Mouse (Mus musculus) monocyte, adult 2 months (primary cell): ENCODE data around the gene Mfsd11.
"Not testable (repeated sequence)": the region's sequence is repeated elsewhere in the genome, so short reads cannot be mapped to it uniquely, and the experiment has no call there.

Experiments used
- DNase-seq, 2 experiments: peaks; one replicate each; pipeline ENCODE4 v3.0.0; 2022; ENCODE audit warnings: low spot score in 2 of 2, low read depth in 1 of 2

Mfsd11 gene

DNA sequence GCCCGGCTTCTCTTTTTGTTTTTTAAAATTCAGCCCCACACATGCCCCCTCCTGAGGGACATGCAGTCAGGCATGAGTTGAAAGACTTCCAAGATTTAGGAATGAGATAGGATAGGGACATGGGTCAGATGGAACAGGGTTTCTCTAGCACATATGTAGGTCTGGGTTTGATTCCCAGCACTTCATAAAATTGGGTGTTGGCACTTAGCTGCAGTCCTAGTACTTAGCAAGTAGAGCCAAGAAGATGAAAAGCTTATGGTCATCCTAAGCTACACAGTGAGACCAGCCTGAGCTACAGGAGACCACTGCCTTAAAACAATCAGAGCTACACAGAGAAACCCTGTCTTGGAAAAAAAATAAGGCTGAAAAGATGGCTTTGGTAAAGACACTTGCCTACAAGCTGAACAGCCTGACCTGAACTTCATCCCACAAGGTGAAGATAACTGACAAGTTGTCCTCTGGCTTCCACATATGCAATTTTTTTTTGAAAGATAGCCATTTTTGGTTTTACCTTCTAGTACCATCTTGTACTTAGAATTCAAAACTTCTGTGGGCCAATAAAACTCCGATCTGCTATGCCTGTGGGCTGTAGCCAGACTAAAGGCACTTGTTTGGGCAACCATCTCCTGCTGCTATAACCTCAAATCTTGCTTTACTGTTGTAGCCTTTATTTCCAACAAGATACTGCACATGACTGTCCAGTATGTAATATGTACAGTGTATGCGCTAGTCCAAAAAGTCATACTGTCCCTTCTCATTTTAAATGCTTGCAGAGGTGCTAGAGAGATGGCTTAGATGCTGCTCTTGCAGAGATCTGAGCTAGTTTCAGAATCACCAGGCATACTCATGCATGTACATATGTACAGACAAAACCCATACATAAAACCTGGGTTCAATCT lies 4.8 kb upstream of the Mfsd11 start:
- DNase-seq: no peak

DNA sequence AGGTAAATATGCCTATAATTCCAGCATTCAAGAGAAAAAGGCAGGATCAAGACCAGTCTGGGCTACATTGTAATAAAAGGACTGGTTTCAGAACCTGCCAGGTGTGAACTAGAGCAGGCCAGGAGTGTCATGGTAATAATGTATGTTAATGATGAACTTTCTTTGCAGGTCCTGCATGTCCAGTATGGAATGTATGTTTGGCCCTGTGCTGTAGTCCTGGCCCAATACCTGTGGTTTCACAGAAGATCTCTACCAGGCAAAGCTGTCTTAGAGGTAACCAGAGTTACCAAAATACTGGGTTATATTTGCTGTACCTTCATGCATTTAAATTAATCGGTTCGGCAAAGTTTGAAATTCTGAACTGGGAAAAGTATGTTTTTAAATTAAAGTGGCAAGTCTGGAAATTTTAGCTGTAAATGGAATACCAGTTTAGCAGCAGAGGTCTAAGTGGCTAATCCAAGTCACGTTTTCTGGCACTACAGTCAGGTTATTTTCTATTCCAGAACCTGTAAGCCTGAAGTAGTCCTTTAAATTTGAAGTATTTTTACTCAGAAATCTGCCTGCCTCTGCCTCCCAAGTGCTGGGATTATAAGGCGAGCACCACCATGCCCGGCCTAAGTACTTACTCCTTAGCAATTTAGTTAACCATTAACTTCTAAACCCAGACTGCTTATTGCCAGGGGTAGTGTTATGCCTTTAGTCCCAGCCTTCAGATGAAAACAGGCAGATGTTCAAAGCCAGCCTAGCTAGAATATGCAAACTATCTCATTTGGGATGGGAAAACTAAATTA lies 4.0 kb upstream of the Mfsd11 start:
- DNase-seq: no peak

DNA sequence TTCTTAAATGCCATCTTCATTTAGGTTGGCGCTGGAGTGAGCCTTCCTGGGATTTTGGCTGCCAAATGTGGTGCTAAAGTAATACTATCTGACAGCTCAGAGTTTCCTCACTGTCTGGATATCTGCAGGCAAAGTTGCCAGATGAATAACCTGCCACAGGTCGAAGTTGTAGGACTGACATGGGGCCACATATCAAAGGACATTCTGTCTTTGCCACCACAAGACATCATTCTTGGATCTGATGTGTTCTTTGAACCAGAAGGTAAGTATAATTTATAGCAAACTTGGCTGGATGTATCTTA lies 3.4 kb upstream of the Mfsd11 start:
- not testable (repeated sequence) for DNase-seq

DNA sequence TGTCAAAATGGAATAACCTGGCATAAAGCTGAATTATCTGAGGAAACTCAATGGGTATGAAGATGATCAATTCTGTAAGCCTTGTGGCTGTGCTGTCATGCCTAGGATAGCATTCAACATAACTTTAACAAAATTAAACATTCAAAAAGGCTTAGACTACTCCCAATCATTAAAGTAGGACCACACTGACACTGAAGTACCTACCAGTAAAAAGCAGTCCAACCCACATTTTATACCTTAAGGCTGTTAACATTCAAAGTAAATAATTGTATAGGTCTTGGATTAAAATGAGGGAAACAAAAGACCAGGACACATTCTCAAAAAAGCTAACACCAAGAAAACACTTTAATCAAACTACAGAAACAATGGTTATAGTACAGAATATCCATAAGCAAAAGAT lies 2.7 kb upstream of the Mfsd11 start:
- DNase-seq: no peak

DNA sequence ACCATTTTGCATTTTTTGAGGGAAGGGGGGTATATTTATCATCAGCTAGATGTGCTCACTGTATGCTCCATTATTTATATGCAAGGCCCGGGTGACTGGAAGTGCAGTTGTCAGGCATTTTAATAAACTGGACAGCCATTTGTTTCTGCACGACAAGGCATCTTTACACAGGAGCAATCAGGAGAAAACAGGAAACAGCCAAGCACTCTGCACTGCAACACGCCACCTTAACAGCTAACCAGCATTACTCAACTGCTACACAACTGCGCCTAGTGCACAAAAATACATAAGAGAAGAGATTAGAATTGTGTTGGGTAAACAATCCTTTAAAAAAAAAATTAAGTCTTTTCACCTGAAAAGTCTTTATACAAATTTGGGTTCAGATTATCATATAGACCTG lies 2.2 kb upstream of the Mfsd11 start:
- no peak for DNase-seq

DNA sequence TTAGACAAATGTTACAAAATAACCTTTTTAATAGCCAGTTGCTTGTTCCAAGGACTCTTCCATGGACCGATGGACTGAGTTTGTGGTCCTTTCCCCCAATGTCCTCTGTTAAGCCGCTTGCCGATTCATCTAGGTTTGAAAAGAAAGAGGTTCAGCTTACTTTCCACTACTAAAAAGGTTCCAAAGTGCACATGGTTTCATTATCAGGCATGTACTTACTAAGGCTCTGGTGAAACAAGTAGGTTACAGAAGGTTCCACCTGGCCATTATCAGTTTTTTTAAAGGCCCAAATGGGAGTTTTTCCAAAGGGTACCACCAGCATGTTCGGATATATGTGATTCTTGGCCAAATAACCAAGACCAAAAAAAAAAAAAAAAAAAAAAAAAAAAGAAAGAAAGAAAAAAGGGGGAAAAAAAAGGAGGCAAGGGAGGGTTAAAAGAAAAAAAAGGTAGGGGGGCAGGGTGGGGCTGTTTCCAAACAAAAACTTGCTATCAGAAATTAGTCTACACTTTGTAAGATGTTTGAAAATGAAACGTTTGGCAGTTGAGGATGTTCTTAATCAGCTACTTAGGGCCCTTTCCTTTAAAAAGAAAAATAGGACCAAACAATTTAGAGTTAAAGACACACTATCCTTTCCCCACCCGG lies 1.3 kb upstream of the Mfsd11 start:
- DNase-seq: no peak

DNA sequence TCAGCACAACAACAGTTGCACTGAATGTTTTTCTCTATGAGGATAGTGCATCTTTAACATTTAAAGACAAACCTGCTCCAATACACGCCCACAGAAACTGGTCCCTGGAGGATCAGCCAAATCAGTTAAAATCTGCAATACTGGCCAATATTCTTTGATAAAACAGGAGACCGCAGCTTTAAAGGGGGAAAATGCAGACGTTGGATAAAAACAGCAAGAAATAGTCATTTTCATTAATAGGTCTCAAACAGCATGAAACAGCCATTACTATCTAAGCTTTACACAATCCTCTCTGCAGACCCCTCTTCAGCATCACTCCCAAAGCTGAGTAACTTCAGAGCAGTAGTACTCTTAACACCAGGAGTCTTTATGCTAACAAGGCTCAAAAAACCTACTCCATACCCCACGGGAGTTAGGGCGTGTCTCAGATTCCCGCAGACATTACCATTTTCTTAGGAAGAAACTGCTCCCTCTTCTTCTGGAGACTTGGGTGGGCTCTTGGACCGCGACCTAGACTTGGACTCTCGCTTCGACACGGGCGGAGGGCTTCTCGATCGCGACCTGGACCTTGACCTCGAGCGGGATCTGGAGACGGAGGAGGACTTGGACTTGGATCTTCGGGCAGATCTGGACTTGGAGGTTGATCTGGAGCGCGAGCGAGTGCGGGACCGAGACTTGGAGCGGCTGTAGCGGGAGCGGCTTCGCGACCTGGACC lies 507 bp upstream of the Mfsd11 start:
- DNase-seq: no peak

DNA sequence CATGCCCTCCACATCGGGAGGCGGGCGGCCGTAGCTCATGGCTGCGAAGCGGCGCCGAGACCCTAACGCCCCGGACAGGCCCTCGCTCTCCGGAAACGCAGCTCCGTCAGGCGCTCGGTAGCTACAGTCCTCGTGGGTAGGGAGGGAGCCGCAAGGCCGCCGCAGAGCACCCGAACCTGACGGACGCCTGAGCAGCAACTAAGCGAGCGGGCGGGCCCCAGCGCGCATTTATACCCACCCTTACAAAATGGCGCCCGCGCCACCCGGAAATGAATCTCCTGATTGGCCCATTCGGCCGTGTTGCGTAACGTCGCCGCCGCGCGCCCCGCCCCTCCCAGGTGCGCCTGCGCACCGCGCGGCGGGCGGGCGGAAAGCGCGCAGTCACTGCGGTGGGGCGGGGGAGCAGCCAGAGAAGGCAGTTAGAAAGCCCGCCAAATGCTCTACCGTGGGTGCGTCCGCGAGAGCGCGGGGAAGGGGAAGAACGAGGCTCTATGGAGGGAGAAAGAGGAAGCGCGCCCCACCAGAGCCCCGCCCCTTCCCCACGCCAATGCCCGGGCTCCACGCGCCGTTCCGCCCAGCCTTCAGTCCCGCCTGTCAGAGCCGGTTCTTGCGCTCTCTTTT lies 761 bp downstream of the Mfsd11 start, which contains the start of gene Srsf2:
Srsf2 (minus strand) TSS at position 204 of the 621 bp plus-strand sequence.
- DNase-seq: peak; percentile 98

DNA sequence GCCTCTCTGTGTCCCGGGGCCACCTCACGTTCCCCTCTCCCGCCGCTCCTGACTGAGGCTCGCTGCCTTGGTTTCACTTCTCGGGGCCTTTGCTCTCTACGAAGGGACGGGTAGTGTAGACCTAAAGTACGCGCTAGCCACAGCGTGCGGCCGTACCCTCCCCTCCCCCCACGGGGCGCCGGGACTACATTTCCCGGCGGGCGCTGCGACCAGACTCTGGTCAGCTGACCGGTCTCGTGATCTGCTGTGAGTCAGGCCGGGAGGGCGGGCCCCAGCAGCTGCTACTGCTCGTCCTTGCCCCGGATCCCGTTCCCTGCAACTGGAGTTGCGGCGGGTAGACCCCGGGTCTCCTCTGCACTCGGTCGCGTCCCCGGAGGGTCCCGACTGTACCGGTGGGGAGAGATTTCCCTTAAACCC lies 1.3 kb downstream of the Mfsd11 start:
- peak; percentile 89 to 95 for DNase-seq

DNA sequence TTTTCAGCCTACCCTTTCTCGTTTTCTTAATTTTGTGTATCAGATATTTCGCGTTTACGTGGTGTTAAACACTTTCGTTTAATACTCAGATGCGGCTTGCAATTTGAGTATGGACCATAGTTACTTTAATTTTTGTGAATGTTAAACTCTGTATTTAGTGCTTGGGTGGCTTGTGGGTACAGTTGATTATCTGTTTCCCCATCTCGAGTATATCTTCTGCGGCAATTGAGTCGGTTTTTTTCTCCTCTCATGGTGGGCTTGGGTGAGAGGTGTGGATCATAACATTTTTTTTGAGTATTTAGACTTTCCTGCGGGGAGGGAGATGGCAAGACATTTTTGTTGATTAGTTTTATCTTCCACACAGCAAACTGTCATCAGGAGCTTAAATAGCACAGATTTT lies 2.0 kb downstream of the Mfsd11 start:
- no peak for DNase-seq

DNA sequence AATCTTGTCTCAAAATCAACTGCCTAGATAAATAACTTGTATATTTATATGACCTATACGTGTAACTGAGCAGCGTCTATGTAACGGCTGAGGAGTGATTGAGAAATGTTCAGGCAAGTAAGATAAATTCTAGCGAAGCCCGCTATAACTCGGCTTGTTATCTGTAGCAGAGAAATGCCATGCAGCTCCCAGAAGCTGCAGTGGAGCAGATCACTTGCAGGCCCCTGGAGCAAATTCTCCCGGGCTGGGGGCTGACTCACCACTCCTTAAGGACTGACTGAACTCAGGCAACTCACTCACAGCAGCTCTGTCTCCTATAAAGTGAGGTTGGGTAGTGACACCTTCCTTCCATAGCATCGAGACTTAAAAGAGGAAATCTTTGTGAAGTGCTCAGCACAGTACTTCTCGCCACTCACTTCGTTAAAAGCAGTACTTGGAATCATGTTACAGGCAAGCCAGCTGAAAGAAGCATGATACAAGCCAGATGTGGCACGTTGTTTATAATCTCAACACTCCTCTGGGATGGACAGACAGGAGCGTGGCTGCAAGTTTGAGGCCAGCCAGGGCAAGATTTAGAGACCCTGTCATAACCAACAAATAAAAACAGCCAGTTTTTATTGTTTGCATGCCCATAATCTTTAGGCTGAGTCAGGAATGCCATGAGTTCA lies 5.1 kb downstream of the Mfsd11 start:
- DNase-seq: no peak

DNA sequence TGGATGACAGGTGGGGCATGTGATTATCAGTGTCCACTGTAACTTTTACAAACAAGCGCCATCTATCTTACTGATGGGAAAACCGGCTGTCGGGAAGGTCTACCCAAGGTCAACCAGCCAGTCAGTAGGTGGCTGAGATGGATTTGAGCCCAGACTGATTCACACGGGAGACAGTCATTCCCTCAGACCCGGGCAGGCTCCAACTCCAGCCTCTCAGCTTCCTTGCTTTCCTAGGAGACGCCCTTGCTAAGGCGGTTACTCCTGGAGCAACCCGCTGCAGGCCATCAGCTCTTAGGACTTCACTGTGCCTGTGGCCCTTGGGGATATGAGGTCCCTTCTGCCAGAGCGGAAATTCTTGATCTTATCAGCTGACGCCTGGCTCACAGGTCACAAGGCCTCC lies 12.2 kb downstream of the Mfsd11 start:
- no peak for DNase-seq

DNA sequence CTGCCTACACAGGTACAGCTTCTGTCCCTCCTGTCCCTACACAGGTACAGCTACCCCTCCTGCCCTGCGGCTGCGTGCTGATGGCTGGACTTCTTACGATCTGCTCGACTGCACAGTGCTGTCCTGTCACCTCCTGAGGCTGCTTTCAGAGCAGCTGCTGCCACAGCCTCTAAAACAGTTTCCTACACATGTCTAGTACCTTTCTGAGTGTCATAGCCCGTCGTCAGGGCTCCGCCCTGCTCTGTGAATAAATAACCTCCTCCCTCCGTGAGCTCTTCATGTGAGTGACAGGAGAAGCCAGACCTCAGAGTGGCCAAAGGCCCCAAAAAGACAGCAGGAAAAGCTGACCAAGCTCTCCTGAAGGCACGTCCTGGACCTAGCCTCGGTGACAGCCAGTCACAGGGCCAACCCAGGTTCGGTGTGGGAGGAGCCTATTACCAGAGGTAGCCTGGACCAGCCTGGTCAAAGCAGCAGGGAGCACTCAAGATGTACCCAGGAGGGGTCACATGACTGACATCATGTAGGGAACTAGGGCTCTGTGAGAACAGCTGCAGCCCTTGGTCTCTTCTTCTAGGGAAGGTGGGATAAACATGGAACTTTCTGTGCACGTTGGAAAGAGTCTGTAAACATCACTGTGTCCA lies 13.8 kb downstream of the Mfsd11 start:
- no peak for DNase-seq

DNA sequence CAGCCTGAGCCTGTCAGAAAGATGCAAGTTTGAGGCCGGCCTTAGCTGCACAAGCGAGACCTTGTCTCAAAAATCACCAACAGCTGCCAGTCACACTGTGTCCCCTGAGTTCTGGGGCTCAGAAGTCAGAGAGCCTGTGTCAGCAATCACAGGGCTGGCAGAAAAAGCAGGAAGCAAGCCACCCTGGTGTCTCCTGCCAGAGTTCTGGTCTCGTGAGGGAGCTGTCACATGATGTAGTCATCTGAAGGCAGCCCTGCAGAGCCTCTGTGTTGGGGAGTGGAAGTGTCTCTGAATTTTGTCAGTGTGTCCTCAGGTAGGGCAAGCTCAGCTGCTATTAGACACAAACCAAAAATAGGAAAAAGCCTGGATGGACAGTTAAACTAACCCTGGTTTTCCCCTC lies 15.9 kb downstream of the Mfsd11 start:
- DNase-seq: no peak

DNA sequence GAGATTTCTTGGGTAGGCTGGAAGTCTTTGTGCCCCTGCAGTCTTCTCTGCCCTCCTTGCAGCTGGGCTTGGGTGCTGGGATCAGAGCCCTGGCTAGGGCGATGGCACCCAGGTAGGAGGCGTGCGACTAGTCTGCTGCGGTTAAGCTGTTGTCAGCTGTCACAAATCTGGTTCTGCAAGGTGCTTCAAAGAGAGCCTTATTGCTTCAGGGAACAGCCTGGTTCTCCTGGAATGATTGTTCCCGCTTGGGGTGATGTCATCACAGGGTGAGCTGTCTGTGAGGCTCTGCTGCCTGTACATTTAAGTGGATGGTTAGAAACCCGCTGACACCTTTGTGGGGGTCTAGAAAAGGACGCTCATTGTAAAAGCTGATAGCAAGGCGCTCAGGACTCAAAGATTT lies 17.0 kb downstream of the Mfsd11 start:
- no peak for DNase-seq

DNA sequence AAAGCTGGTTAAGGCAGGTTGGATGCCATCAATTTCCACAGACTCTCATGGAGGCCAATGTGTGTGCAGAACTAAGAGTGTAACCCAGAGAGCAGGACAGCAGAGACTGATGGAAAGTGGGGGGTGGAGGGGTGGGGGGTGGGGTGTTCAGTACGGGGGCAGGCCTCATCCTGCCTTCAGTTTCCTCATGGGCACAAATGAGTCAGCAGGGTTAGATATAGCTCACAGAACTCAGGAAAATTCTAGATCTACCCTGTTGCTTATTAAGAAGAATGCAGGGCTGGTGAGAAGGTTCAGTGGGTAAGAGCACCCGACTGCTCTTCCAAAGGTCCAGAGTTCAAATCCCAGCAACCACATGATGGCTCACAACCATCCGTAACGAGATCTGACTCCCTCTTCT lies 17.4 kb downstream of the Mfsd11 start:
- no peak for DNase-seq

DNA sequence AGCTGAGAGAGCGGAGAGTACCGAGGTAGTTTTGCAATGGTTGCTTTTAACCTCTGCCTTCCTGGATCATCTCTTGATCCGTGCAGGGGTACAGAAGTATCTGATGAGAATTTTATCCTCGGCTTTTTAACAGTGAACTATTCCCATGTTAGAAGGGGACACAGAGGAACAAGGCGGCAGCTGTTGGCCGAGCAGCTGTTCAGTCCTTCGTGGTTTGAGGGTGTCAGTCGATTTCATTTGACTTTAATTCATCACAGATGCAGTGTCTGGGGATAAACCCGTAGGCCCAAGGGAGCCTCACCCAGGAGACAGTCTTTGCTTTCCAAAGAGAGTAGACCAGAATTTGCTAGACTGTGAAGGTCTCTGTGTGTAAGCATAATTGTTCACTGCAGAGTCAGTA lies 19.3 kb downstream of the Mfsd11 start:
- no peak for DNase-seq

DNA sequence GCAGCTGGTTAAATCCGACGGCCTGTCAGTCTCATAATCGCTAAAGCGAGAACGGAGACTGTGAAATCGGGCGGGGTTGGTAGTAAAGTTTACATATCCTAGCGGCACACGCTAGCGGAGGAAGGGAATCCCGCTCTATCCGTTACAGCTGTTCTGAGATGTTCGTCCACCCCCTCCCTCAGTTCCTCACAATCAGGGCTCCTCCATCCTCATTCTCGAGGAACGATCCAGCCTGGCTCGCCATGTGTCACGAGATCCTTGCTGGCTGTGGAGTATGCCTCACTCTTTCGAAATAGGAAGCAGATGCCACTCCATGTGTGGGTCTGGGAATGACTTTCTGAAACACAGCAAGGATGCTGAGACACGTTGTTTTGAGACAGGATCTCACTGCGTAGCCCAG lies 21.7 kb downstream of the Mfsd11 start:
- no peak for DNase-seq

DNA sequence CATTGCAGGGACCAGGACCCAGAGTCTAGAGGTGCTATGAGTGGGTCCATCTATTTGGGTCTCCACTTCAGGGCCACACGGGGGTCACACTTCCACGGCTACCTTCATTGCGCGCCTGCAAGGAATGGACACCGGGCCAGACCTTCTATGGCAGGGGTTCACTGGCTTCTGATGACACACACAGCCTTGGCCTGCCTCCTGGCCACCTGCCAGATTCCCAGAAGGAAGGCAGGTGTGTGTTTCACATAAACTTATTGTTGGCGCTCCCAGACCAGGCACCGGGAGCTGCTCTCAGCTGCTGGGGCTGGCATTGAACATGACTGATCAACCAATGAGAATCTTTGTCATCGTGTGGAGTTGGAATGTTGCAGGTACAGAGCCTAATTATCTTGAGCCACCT lies 26.2 kb downstream of the Mfsd11 start:
- no peak for DNase-seq

DNA sequence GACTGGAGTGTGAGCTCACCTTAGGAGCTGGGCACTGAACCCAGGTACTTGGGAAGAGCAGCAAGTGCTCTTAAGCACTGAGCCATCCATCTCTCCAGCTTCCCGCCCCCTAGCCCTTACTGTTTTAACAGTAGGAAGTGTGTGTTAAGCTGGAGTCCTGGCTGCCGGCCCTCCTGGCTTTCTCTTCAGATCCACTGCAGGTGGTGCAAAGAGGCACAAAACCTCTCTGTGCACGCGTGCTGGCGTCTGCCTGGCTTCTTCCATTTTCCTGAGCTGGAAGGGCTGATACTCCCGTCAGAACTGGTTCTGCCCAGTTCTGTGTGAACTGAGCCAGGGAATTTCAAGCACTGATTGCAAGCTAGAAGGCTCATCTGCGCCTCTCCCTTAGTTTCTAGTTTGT lies 28.6 kb downstream of the Mfsd11 start:
- DNase-seq: no peak
